Mouse (Mus musculus): ENCODE results near the gene Nemp1.

Gene Nemp1

DNA sequence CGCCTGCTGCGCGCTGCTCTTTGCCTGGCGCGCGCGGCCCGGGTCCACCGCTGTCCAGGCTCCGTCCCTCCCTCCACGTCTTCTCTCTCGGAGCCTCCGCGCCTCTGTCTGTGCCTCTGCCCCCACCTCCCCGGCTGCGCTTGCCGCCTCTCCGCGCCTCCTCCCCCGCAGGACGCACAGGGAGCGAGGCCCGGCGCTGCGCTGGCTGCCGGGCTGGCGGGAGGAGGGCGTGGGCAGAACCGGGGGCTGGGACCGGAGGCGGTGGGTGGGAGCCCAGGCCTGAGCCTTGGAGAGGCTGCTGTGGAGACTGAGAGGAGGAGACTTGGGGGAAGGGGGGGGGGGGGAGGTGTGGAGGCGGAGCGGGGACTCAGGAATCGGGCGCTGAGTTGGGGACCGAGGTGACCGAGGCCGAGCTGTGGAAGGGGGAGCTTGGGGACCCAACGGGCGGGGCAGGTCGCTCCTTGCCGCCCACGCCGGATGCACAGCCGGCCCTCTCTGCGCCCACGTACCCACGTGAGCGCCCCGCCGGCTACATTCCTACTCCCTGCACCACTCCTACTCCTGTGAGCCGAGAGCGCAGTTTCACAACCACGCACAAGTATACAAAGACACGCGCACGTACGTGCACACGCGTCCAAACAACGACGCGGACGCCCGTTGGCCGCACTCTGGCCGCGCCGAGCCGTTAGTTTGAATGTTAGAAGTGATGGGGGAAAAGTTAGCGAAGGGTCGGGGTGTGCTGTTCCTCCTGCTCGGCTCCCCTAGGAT lies at the start of gene Nemp1:
TSS of gene Nemp1 (plus strand) at position 401 of the 768 bp plus-strand sequence.
- DNase-seq (ENCODE audit: extremely low spot score, low spot score) = peak; percentile 75

DNA sequence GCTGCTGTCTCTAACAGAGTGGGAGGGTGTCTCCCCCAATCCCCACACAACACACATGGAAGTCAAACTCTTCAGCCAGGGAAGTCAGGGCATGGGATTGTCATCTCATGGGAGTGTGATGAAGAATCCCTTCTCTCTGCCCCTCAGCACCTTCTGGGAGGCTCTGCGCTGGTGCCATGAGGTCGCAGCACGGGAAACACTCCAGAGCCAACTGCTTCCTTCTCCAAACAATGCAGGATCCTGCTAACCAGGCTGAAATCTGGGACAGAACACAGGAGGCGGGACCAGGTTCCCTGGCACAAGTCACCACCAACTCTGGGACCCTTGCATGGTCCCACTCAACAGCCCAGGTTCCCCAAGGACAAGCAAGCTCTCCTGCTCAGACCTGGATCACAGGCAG lies 49.4 kb upstream of the Nemp1 start:
- no peak for DNase-seq (ENCODE audit: extremely low spot score, low spot score)

DNA sequence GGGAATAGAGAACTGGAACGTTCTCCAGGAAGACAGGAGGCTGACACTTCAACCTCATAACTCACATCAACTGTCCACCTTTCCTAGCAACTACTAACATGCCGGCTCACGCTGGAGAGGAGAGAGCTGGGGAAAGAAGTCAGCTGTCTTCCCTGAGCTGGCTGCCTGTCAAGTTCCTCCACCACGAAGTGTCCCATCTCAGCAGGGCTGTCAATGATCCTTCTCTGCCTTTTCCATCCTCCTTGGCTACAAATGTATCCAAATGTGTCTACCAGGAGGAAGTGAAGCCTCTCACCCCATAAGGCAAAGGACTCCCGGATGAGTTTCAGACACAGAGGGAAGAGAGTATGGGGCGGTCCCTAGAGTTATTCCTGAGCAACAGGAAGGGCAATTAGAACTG lies 48.5 kb upstream of the Nemp1 start:
- no peak for DNase-seq (ENCODE audit: extremely low spot score, low spot score)

DNA sequence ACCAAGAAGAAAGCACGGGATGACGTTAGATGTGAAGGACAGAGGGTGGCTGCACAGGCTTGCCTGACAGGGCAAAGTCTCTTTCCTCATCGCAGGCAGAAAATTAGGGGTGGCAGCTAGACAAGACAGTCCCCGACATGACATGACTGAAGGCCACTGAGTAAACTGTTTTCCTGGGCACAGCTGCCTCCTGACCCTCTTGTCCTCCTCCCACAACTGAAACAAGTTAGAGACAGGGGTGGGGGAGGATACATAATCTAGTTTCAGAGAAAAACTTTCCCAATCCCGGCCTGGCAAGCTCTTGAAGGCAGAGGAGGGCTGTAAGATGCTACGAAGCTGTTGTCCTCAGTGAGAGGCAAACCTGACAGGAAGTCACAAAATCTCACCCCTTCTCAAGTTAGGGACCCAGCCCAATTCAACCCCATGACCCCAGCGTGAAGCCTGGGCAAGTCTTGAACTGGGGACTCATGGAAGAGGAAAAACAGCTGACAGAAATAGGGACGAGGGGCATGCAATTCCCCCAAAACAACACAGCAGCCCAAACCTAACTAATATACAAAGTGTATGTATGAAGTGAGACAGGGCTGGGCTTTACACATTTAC lies 47.5 kb upstream of the Nemp1 start:
- DNase-seq (ENCODE audit: extremely low spot score, low spot score) = no peak

DNA sequence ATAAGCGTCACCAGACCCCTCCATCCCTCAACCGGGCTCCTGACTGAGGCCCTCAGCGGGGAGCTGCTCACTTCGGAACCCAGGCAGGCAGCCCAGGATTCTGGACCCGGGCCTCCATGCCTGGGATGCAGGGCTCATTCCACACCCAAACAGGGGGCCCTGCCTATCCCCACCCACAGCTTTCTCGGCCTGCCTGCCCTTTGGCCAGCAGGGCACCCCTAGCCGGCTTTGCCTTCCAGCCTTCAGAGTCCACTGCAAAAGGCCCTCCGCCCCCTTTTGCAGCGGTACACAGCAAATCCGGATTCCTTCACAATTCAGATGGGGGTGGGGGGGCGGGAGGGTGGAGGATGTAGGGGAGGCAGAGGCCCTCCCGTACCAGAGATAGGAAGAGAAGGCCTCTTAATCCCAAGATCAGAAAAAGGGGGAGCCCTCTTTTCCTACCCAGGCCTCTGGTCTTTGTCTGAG lies 46.7 kb upstream of the Nemp1 start:
- peak; percentile 58 for DNase-seq (ENCODE audit: extremely low spot score, low spot score)

DNA sequence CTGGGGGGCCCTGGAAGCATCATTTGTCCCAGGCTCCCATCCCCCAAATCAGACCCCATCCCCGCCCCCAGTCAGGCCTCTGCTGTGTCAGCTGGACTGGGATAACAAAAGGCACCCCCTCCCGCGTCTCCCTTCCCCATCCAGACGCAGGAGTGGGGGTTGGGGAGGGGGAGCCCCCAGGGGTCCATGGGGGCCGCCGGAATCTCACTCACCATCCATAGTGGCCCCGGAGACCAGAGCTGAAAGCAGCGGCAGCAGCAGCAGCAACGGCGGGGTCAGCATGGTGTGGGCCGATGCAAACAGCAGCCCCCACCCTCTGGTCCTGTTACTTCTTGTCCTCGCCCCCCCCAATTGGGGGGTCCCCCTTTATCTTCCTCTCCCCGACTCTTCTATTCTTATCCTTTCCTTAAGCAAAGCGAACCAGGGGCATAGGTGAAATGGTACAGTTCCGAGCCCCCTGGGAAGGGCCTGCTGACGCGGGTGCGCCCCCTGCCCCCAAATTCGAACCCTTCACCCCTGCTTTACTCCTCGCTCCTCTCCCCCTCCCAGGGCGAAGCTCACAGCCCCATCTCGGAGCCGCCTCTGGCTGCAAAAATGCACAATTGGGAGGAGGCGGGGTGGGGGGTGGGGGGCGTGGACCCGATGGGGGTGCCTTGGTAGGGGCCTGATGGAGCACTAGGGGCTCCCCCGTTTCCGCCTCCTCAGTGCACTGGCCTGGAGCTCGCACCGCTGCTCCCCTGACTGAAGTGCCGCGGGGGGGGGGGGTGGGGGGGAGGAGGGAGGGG lies 46.1 kb upstream of the Nemp1 start, which contains the start of gene Lrp1:
TSS of gene Lrp1 (minus strand) at position 743 of the 785 bp plus-strand sequence.
- peak; percentile 76 for DNase-seq (ENCODE audit: extremely low spot score, low spot score)

DNA sequence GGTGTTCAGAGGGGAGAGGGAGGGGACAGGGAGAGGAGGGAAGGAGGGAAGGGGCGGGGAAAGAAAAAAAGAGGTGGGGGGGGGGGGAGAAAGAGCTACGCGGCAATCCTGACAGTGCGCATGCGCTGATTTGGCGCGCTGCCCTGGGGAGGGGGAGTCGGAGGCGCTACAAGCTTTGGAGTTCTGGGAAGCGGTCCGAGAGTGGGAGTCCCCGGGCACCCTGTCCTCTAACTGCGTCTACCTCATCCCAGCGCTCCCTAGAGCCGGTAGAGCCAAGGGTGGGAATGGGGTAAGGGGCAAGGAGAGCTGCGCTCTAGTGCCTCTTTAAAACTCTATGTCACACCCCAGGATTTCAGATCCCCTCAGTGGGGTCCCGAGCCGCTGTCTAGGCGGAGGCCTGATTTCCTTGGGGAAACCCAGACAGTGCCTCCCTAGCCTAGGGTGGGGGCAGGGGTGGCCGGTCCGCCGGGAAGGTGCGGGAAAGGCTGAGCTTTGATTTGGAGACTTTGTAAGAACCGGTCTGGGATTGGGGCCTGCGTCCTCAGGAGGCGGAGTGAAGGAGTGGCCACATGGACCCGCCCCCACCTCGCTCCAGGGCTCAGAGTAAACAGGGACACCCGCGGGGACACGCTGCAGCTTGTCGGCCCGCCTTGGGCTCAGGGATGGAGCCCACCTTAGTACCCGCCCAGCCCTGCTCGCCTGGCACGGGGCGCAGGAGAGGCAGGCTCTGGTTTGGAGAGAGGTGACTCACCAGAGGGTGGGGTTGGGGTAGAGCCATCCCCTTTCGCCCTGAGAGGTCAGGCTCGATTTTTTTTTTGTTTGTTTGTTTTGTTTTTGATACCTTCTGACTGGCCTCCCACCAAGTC lies 45.3 kb upstream of the Nemp1 start:
- DNase-seq (ENCODE audit: extremely low spot score, low spot score) = peak; percentile 88

DNA sequence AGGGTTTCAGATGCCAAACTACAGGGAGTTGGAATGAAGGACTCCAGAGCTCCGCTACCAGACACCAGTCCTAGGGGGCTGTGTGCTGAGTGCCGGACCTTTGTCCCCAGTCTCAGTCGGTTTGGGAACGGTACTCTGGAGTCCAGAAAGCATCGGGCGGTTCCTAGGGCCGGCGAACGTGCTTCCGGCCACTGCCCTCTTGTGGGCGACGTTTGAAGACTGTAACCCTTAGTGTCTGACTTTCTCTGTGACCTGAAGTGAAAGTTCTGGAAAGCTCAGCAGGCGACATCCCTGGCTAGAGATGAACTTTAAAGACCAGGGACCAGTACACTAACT lies 44.7 kb upstream of the Nemp1 start:
- DNase-seq (ENCODE audit: extremely low spot score, low spot score) = no peak

DNA sequence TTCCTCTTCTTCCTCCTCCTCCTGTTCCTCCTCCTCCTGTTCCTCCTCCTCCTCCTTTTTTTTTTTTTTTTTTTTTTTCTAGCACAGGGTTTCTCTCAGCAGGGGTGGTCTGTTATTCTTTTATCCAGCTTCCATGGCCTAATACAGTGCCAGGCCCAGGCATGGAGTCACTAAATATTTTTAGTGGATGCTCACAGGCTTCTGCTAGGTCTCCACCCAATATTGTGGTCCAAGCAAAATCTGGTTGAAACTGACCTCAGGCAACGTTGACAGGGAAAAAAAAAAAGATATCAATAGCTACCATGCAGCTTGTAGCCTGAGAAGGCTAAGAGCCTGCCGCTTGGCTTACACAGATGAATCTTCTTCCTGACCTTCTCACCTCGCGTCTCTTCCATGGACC lies 44.0 kb upstream of the Nemp1 start:
- no peak for DNase-seq (ENCODE audit: extremely low spot score, low spot score)

DNA sequence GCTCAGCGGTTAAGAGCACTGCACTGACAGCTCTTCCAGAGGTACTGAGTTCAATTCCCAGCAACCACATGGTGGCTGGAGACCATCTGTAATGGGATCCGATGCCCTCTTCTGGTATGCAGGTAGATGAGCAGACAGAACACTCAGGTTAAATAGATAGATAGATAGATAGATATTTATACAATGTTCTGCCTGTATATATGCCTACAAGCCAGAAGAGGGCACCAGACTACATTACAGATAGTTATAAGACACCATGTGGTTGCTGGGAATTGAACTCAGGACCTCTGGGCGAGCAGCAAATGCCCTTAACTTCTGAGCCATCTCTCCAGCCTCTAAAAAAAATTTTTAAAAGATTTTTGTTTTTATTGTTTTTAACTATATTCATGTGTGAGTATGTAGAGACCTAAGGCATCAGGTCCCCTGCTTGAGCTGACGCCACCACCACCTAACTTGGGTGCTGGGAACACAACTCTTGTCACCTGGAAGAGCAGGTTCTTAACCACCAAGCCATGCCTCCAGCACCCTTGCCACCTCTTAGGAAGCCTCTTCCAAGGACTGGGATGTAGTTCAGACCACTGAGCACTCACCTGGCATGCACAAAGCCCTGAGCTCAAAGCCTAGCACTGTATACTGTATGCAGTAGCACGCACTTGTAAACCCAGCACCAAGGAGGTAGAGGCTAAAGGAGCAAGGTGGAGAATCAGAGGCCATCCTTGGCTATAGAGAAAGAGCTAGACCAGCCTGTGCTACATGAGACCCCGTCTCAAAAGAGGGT lies 43.1 kb upstream of the Nemp1 start:
- no peak for DNase-seq (ENCODE audit: extremely low spot score, low spot score)

DNA sequence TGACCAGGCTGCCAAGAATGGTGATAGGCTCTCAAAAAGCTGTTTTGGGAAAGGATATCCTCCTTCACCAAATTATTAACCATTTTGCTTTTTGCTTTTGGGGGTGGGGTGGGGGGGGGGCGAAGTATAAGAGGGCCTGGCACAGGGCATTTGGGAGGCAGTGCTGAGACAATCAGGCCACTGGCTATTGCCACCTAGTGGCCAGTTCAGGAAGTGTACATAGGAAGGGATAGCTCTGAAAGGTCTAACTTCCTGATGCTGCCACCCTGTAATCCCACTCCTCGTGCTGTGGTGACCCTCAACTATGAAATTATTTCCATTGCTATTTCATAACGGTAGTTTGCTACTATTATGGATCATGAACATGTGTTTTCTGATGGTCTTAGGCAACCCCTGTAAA lies 40.3 kb upstream of the Nemp1 start:
- DNase-seq (ENCODE audit: extremely low spot score, low spot score) = no peak

DNA sequence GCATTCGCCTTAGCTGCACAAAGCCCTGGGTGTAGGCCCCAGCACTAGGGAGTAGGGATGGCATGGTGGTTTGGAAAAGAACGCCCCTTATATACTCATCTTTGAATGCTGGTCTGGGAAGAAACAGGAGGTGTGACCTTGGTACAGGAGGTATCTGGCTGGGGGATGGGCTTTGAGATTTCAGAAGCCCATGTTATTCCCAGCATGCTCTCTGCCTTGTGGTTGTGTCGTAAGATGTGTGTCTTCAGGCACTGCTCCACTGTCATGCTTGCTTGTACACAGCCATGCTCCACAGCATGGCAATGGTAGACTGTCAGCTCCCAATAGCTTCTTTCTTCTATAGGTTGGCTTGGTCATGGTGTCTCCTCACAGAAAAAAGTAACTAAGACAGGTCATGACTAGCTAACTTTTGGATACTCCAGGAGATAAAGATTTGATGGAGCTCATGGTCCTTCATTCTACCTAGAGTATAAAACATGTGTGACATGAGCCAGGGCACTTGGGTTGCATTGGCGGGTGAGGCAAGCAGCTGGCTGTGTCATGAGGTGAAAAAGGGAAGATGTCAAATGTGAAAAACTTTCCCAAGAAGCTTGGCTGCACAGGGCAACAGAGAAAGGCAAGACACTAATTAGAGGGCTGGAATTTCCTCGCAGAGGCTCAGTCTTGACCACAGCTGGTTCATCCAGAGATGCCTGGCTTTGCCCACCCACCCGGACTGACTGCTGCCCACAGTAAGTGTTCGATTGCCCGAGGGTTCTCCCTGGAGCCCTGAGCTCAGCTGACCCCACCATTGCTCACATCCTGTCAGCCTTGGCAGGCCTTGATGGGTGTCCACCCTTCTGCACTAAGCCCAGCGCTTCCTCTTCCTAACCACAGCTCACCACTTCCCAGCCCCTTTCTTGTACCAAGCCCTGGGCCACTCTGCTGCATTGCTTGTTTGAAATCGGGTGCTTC lies 35.2 kb upstream of the Nemp1 start:
- no peak for DNase-seq (ENCODE audit: extremely low spot score, low spot score)

DNA sequence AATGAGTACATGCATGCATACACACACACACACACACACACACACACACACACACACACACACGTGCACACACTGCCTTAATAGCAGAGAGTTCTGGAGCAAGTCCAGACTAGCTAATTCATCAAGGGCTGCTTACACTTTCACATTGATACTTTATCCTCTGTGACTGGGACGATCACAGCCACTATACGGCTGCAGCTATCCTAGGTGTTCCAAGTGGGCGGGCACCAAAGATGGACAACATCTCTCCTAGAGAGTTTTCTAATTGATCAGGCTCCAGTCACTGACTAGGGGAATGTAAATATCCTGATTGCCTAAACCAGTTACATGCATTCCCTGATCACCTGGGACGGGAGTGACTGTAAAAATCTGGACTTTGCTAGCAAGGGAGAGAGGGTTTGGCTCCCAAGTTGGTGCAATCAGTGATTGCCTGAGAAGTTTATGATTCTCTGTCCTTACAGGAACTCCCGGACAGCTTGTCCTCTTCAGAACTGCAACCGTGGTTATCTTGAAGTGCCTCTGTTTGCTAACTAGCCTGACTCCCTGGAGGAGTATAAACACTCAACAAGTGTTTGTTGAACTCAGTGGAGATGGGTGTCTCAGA lies 33.9 kb upstream of the Nemp1 start:
- no peak for DNase-seq (ENCODE audit: extremely low spot score, low spot score)

DNA sequence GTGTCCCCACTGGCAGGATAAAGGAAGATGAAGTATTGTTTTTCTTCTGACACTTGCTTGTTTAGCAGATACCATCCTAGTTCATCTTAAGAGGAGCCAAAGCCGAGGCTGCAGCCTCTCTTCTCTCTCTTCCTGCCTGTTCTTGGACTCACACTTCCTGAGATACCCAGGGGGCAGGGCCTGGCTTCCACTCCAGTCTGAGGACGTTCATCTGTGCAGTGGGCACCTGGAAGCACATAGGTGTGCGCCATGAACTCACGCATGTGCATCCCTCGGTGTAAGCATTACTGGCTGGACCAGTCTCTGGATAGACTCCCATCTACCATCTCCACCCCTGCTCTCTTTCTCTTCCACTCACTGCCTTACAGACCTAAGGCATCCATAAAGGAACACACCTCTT lies 26.3 kb upstream of the Nemp1 start:
- DNase-seq (ENCODE audit: extremely low spot score, low spot score) = no peak

DNA sequence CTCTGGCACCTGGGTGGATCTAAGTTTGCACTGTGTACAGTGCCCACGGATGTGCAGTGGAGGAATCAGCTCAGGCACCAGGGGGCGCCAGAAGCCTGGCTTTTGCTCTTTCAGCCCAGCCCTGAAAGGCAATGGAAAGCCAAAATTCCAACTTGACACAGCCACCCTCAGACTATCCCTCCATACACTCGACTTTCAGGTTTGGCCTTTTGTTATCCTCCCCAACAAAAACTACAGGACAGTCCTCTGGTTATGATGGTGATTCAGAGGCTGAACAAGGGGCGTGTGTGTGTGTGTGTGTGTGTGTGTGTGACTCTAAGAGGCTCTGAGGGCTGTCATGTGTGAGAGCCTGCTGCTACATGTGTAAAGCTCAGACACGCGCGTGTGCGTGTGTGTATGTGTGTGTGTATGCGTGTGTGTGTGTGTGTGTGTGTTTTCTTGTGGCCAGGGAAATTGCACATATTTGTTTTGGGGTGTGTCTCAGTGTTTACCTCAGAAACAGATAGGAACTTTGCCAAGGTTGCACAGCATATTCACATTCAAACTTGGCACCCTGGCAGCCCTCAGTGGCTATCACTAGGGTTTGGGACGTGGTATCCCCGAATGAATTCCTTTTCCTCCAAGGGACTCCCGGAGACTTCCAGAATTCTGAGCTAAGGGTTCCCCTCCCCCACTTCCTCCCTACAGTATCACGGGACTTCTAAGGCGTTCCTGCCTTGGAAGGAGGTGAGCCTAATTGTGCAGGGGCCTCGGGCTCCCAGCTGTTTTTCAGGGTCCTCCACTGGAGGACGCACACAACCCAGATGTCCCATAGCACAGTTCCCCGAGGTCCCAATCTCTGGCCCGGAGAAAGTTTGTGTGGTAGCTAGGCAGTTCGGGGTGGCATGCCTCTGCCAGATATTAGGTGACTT lies 24.6 kb upstream of the Nemp1 start:
- DNase-seq (ENCODE audit: extremely low spot score, low spot score) = peak; percentile 83

DNA sequence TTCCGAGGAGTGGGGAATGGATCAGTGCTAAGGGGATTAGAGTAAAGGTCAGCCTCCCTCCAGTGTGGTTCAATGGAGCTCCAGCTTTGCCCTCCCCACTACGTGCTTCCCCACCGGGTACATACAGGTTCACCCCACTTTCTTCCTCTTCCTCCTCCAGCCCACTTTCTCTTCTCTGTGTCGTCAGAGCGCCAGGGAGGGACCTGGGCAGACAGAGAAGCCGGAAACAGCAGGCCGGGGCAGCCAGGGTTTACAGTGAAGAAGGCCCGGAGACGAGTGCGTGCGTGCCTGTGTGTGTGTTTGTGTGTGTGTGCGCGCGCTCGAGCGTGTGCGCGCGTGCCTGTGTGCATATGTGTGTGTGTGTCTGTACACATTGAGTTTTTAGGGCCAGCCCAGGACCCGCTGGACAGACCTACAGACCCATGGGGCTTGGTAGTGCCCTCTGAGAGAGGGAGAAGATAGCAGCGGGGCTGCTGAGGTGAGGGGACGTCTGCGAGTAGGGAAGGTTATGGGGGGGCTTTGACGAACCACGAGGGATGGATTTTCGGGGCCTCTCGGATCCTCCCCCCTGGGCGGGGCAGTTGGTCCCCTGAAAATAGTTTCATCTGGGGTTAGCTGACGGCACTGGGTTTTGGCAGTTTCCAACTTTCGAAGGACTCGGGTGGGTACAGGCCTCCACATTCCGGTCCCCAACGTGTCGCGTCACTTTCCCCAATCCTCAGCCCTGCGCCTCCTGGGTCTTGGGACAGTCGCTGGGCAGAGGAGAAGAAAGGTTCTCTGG lies 23.7 kb upstream of the Nemp1 start, which contains the start of gene Stat6:
TSS of gene Stat6 (plus strand) at position 215 of the 781 bp plus-strand sequence.
- DNase-seq (ENCODE audit: extremely low spot score, low spot score) = peak; percentile 62

Data from neural tube, embryonic 10.5 days (tissue).